Mouse (Mus musculus) liver, embryonic 11.5 days (tissue): ENCODE measurements around the gene Ptprh. TPM values are rescaled to one million over a fixed set of nuclear protein-coding genes. Genes with fewer than 3 reads are reported as not detected.

ENCODE experiments used
- ATAC-seq: fragments of 200-750 bp; cut with Nextera tagmentation; replicated peaks from 2 replicates; pipeline ENCODE4 v1.8.0; 2017; ENCODE audit warnings: moderate number of reproducible peaks, mild to moderate bottlenecking, moderate TSS enrichment, moderate library complexity; ENCODE audit not compliant: low FRiP score
- DNase-seq: peaks from one replicate; pipeline ENCODE4 v3.0.0-alpha.2; 2017; ENCODE audit warnings: low spot score
- H3K27ac ChIP-seq: fragments of 300-500 bp; sonication (generic); 2 replicates; pipeline ENCODE4 v1.5.1; 2014; ENCODE audit warnings: mild to moderate bottlenecking, low read depth, low read length, control low read depth
- H3K27me3 ChIP-seq: fragments of 300-500 bp; sonication (generic); replicated peaks from 2 replicates; pipeline ENCODE4 v1.6.1; 2014; ENCODE audit warnings: low read length, mixed read lengths; ENCODE audit not compliant: control insufficient read depth, insufficient read depth
- H3K36me3 ChIP-seq: fragments of 300-500 bp; sonication (generic); 2 replicates; pipeline ENCODE4 v1.6.1; 2014; ENCODE audit warnings: mild to moderate bottlenecking, low read length, moderate library complexity, mixed read lengths; ENCODE audit not compliant: control insufficient read depth, insufficient read depth
- H3K4me1 ChIP-seq: fragments of 300-500 bp; sonication (generic); replicated peaks from 2 replicates; pipeline ENCODE4 v1.6.1; 2014; ENCODE audit warnings: low read length, mixed read lengths; ENCODE audit not compliant: control insufficient read depth, insufficient read depth
- H3K4me2 ChIP-seq: fragments of 300-500 bp; sonication (generic); 2 replicates; pipeline ENCODE4 v1.6.1; 2014; ENCODE audit warnings: mild to moderate bottlenecking, control low read depth, moderate library complexity
- H3K4me3 ChIP-seq: fragments of 300-500 bp; sonication (generic); 2 replicates; pipeline ENCODE4 v1.5.1; 2014; ENCODE audit warnings: low read depth, low read length, control low read depth
- H3K9ac ChIP-seq: fragments of 300-500 bp; sonication (generic); 2 replicates; pipeline ENCODE4 v1.6.1; 2014; ENCODE audit warnings: low read depth, low read length, control low read depth
- H3K9me3 ChIP-seq: fragments of 300-500 bp; sonication (generic); 2 replicates; pipeline ENCODE4 v1.6.1; 2016; ENCODE audit warnings: low read length, inconsistent platforms, mixed read lengths; ENCODE audit not compliant: control insufficient read depth
- WGBS: fragments of 180-500 bp; shearing (Covaris S2); extraction: QIAGEN DNeasy Blood & Tissue Kit; methylation state at CpG from one replicate; pipeline ENCODE4 v1.1.7; 2014; 5-methylcytosine and 5-hydroxymethylcytosine counted together
- polyA plus RNA-seq: library from polyadenylated mRNA; unstranded; fragments of >200 nt; fragmentation: Nextera tagmentation; extraction: Ambion mirVana; gene quantifications from 2 replicates; pipeline ENCODE4 v1.2.1, GENCODE M21; 2014

Gene Ptprh
- not detected in 2 replicates for polyA plus RNA-seq

DNA sequence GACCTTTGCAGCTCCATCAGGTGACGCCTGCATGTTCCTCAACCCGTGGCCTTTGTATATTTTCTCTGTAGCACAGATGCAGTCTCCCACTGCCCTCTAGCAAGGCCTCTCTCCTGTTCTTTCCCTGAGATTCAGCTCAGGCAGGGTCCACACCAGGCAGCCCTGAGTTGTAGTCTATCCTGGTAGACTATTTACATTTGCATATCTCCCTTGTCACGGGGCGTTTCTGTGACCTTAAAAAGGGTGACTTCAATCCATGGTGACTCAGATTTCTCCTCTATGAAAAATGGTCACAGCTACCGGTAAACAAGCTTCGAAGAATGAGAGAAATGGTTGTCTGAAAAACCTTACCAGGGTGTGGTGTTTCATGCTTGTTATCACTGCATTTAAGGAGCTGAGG lies at the start of gene Ptprh:
Gene Ptprh (minus strand): TSS at position 169 of the 400 bp plus-strand sequence.
- 63% methylated on average over 6 of the region's 6 CpGs for WGBS
- Histone ChIP-seq H3K4me1 (no peaks in the 10 kb centered on the region), H3K27me3 (no peaks in the 10 kb centered on the region), H3K4me3 (no peak within 1 kb of the TSS), H3K9me3 (no peaks in the 10 kb centered on the region), H3K27ac (no peak within 1 kb of the TSS), H3K9ac (no peak within 1 kb of the TSS), H3K4me2 (no peak within 1 kb of the TSS), H3K36me3 (no peaks in the 10 kb centered on the region)
- ATAC-seq: no peak
- DNase-seq: no peak

DNA sequence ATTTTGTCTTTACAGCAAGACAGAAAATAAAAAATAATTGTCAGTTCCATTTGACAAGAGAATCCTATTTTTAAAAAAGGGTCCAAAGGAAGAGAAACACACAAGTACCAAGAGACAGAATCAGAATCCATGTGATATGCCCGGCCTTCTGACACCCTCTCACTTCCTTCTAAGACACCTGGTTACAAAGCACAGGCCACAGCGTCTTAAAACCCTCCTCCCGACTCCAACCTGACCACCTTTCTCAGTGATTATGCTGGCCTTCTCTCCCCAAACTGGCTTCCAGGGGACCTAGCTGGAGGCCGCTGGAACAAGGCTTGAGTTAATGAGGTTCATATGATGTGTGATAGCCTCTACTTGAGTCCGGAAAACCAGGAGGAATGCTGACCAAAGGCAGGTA lies 49.5 kb upstream of the Ptprh start:
- Histone ChIP-seq H3K27ac (peak overlapping the region; percentile 53; the same call in 1 of the 2 replicates), H3K9me3 (no peaks in the 10 kb centered on the region), H3K4me1 (peaks cover 45% of the 10 kb centered on the region), H3K36me3 (peaks cover 11% of the 10 kb centered on the region), H3K27me3 (no peaks in the 10 kb centered on the region), H3K4me2 (peak overlapping the region; percentile 56), H3K4me3 (no peak overlapping the region), H3K9ac (peak overlapping the region; percentile 20; the same call in 1 of the 2 replicates)
- 66% methylated on average over 5 of the region's 5 CpGs for WGBS
- no peak for ATAC-seq
- no peak for DNase-seq

- Histone ChIP-seq H3K27me3 (no peaks in the 10 kb centered on the region), H3K9ac (no peak overlapping the region), H3K4me3 (no peak overlapping the region), H3K9me3 (no peaks in the 10 kb centered on the region), H3K4me2 (no peak overlapping the region), H3K36me3 (peaks cover 11% of the 10 kb centered on the region), H3K4me1 (peaks cover 49% of the 10 kb centered on the region), H3K27ac (no peak overlapping the region; the same call in 1 of the 2 replicates)
- DNase-seq (no peak), ATAC-seq (no peak)
- 70% methylated on average over 5 of the region's 5 CpGs for WGBS
These were observed 48.9 kb upstream of the Ptprh start for GRCm38 (mm10) chr7:4652726-4653125.

- H3K4me3 ChIP-seq: no peak overlapping the region
- no peak overlapping the region for H3K4me2 ChIP-seq
- WGBS: 68% methylated on average over 8 of the region's 8 CpGs
- H3K9ac ChIP-seq: no peak overlapping the region
- no peak overlapping the region for H3K27ac ChIP-seq
- H3K4me1 ChIP-seq: peaks cover 45% of the 10 kb centered on the region
- DNase-seq (no peak), ATAC-seq (no peak)
- no peaks in the 10 kb centered on the region for H3K9me3 ChIP-seq
- H3K27me3 ChIP-seq: no peaks in the 10 kb centered on the region
- peaks cover 18% of the 10 kb centered on the region for H3K36me3 ChIP-seq
These were observed 47.7 kb upstream of the Ptprh start for GRCm38 (mm10) chr7:4651581-4651980.

DNA sequence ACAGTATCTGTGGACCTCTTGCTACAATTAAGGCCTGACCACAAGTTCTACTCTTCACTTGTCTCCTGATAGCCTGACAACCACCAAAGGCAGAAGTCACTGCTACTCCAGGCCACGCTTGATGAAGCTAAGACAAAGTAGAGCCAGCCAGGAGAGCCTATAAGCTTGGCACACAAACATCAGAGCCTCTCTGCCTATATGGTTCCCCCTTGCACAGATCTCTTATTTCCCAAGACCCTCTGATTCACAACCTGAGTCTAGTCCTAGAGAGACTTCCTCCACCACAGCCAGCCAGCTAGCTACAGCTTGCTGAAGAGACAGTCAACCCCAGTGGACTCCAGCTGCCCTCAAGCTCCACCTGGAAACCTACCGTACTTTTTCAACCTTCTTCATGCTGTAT lies 44.2 kb upstream of the Ptprh start:
- Histone ChIP-seq H3K36me3 (peaks cover 36% of the 10 kb centered on the region), H3K4me3 (no peak overlapping the region), H3K4me2 (no peak overlapping the region), H3K27me3 (no peaks in the 10 kb centered on the region), H3K27ac (no peak overlapping the region; the same call in 1 of the 2 replicates), H3K9me3 (no peaks in the 10 kb centered on the region), H3K4me1 (peaks cover 32% of the 10 kb centered on the region), H3K9ac (0 out of 2 replicates have a peak overlapping the region, but pooled peaks have one; percentile 40)
- no peak for ATAC-seq
- 87% methylated on average over 2 of the region's 2 CpGs for WGBS
- no peak for DNase-seq

DNA sequence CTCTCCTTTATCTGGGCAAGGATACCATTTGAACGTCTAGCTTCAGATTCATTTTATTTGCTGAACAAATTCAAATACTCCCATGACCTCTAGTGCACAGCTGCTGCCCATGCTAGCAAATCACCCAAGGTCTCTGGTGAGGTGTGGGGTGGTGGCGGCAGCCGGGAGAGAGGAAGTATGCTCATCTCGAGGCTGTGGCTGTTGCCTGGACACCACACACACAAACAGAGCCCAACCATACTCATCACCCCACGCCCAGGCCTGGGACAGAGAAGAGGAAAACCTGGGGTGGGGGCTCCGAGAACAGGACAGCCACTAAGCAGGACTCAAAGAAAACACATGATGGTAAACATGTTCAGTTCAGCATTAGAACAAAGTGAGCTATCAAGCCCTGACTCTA lies 43.5 kb upstream of the Ptprh start:
- Histone ChIP-seq H3K36me3 (peaks cover 37% of the 10 kb centered on the region), H3K4me3 (no peak overlapping the region), H3K27ac (peak overlapping the region; percentile 25; the same call in 1 of the 2 replicates), H3K9me3 (no peaks in the 10 kb centered on the region), H3K4me1 (peaks cover 26% of the 10 kb centered on the region), H3K4me2 (no peak overlapping the region), H3K9ac (peak overlapping the region; percentile 14; the same call in 1 of the 2 replicates), H3K27me3 (no peaks in the 10 kb centered on the region)
- ATAC-seq (peak; percentile 56; the same call in 1 of the 2 replicates), DNase-seq (no peak)
- 47% methylated on average over 6 of the region's 6 CpGs for WGBS

DNA sequence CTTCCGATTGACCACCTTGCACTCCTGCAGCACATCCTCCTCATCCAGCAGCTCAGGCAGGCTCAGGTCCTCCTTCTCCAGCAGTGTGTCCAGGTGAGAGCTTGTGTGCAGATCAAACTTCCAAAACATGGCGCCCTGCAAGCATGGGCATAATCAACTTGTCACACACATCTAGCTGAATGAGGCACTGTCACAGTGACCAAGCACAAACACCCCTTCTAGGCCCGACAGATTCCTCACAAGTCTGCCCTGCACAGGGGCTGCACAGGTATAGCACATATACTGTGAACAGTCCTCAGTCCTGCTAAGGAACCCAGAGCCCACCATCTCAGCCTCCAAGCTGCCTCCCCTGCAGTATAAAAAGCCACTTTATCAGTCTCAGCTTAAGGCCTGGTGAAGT lies 43.0 kb upstream of the Ptprh start:
- peak overlapping the region; percentile 14; the same call in 1 of the 2 replicates for H3K9ac ChIP-seq
- H3K36me3 ChIP-seq: peaks cover 41% of the 10 kb centered on the region
- 86% methylated on average over 3 of the region's 3 CpGs for WGBS
- H3K4me3 ChIP-seq: no peak overlapping the region
- ATAC-seq: no peak
- H3K4me1 ChIP-seq: peaks cover 24% of the 10 kb centered on the region
- H3K9me3 ChIP-seq: no peaks in the 10 kb centered on the region
- H3K4me2 ChIP-seq: no peak overlapping the region
- H3K27ac ChIP-seq: no peak overlapping the region; the same call in 1 of the 2 replicates
- no peaks in the 10 kb centered on the region for H3K27me3 ChIP-seq
- no peak for DNase-seq

DNA sequence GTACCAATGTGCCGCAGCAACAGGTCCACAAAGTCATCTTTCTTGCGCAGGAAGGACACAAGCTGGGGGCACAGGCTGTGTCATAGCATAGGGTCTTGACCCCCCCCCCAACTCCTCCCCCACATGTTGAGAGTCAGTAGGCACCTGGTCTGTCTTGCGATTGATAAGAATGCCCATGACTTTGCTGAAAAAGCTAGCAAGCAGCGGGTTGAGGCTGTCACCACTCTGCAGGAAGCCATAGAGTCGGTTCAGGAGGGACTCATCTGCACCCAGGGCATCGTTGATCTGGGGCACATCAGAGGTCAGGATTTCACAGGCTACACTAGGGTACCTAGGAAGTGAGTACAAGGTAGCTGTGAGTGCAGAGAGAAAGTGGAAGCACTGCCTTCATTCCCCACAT lies 39.4 kb upstream of the Ptprh start:
- no peaks in the 10 kb centered on the region for H3K27me3 ChIP-seq
- no peak overlapping the region for H3K4me2 ChIP-seq
- H3K4me1 ChIP-seq: peaks cover 23% of the 10 kb centered on the region
- peaks cover 59% of the 10 kb centered on the region for H3K36me3 ChIP-seq
- DNase-seq: no peak
- no peaks in the 10 kb centered on the region for H3K9me3 ChIP-seq
- no peak overlapping the region for H3K9ac ChIP-seq
- 59% methylated on average over 6 of the region's 6 CpGs for WGBS
- no peak overlapping the region for H3K4me3 ChIP-seq
- 0 out of 2 replicates have a peak overlapping the region, but pooled peaks have one; percentile 9 for H3K27ac ChIP-seq
- ATAC-seq: peak; percentile 32; the same call in 1 of the 2 replicates

DNA sequence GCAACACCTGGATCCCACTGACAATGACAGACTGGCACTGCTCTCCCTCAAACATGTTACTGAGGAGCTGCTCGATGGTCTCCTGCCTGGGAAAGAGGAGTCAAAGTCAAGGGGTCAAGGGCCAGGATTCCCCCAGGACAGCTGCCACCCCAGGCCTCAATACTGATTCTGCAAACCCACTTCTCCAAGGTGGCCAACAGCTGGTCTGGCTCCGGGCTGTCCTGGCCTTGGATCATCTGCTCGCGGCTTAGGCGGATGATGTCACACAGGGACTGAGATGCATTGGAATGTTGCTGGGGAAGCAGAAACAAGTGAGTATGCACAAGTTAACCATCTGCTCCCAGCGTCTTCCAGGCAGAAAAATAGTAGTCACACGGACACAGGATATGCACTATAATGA lies 38.1 kb upstream of the Ptprh start:
- WGBS: 87% methylated on average over 7 of the region's 7 CpGs
- H3K27me3 ChIP-seq: no peaks in the 10 kb centered on the region
- H3K4me1 ChIP-seq: peaks cover 14% of the 10 kb centered on the region
- H3K4me2 ChIP-seq: no peak overlapping the region
- no peak overlapping the region for H3K27ac ChIP-seq
- H3K36me3 ChIP-seq: peaks cover 57% of the 10 kb centered on the region
- H3K4me3 ChIP-seq: no peak overlapping the region
- ATAC-seq (no peak), DNase-seq (no peak)
- H3K9ac ChIP-seq: no peak overlapping the region
- no peaks in the 10 kb centered on the region for H3K9me3 ChIP-seq
